Mouse (Mus musculus) central nervous system, embryonic 14 days (tissue): Measurements from ENCODE around the gene Ccdc181. TPM values are rescaled to one million over a fixed set of nuclear protein-coding genes. Genes with fewer than 3 reads are reported as not detected.

Source experiments
- polyA plus RNA-seq: library from polyadenylated mRNA; depleted of rRNA; stranded (reverse); fragments of >200 nt; gene quantifications from 2 replicates; pipeline ENCODE4 v1.2.3, GENCODE M21; 2012; rRNA removed

Ccdc181 gene
- 13.3 and 15.5 TPM in 2 replicates for polyA plus RNA-seq

GRCm38 (mm10) chr1:164275455-164275954 is at the start of gene Ccdc181:
Gene Ccdc181 (plus strand): TSS chr1:164275585.

GRCm38 (mm10) chr1:164248465-164249331 is 26.7 kb upstream of the Ccdc181 start, which contains the start of gene Slc19a2:
Gene Slc19a2 (plus strand): TSS chr1:164249046.

GRCm38 (mm10) chr1:164303821-164304220 is 28.4 kb downstream of the Ccdc181 start, which contains the start of gene Nme7:
Gene Nme7 (plus strand): TSS chr1:164304121.

DNA sequence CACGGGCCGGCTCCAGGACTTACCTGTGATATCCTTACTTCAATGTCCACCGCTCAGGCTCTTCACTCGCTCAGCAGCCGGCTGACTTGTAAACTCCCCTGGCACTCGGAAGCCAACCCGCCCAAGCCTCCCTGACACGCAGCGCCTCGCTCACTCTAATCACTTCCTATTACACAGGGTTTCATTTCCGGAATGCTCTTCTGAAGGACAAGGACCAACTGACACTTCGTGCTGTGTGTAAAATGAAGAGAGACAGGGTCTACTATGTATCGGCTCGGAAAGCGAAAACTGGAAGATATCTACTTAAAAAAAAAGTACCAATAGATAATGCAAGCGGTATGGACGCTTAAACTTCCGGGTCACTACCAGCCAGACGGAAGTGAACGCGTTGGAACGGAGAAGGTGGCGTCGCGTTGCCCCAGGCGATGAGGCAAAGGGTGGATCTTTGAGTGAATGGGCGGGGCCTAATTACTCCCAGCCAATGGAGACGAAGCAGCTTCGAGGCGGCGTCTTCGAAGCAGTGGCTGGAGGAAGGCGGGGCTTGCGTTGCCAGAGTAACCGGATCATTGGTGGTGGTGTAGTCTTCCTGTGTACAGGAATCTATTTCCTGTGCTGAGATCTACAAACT is 31.9 kb downstream of the Ccdc181 start, which contains the start of gene Blzf1:
Gene Blzf1, minus strand, starts transcription at position 366 of the 628 bp plus-strand sequence.

Other genes with a start within 250 kb of the Ccdc181 start
- gene Sele, start 227.4 kb upstream of the Ccdc181 start, polyA plus RNA-seq: 0.09 TPM in 1 of 2 replicates, not detected in the other
- 0.11 and 0.23 TPM in 2 replicates for gene Sell, start 213.6 kb upstream of the Ccdc181 start, polyA plus RNA-seq
- 0.05 and 0.13 TPM in 2 replicates for gene Selp, start 160.3 kb upstream of the Ccdc181 start, polyA plus RNA-seq
- gene F5, start 123.7 kb upstream of the Ccdc181 start, polyA plus RNA-seq: 0.18 and 0.22 TPM in 2 replicates
- 7.4 and 9.8 TPM in 2 replicates for gene Slc19a2, start 26.5 kb upstream of the Ccdc181 start, polyA plus RNA-seq
- 22.0 and 23.7 TPM in 2 replicates for gene Nme7, start 28.5 kb downstream of the Ccdc181 start, polyA plus RNA-seq
- 14.4 and 14.9 TPM in 2 replicates for gene Blzf1, start 31.9 kb downstream of the Ccdc181 start, polyA plus RNA-seq
- gene Atp1b1, start 182.8 kb downstream of the Ccdc181 start, polyA plus RNA-seq: 83.8 and 98.0 TPM in 2 replicates